Mouse (Mus musculus) olfactory bulb, adult 2 months (tissue): ENCODE data around the gene Tead2. TPM values are rescaled to one million over a fixed set of nuclear protein-coding genes. Genes with fewer than 3 reads are reported as not detected.

ENCODE experiments used
- H3K27ac ChIP-seq: fragments of 200-500 bp; 2 replicates; pipeline ENCODE4 v1.5.1; 2012; ENCODE audit warnings: low read depth, low read length; ENCODE audit not compliant: insufficient read depth
- H3K4me1 ChIP-seq: fragments of 200-500 bp; 2 replicates; pipeline ENCODE4 v1.6.1; 2012; ENCODE audit warnings: low read length; ENCODE audit not compliant: control insufficient read depth, insufficient read depth
- H3K4me3 ChIP-seq: fragments of 200-500 bp; 2 replicates; pipeline ENCODE4 v1.5.1; 2012; ENCODE audit warnings: mild to moderate bottlenecking, low read depth, low read length, moderate library complexity; ENCODE audit not compliant: insufficient read depth
- CTCF ChIP-seq: fragments of 200-500 bp; IDR thresholded peaks from 2 replicates; pipeline ENCODE4 v1.5.1; 2012; ENCODE audit warnings: low read depth, mild to moderate bottlenecking, low read length, moderate library complexity; ENCODE audit not compliant: insufficient read depth
- POLR2A ChIP-seq: fragments of 200-500 bp; IDR thresholded peaks from 2 replicates; pipeline ENCODE4 v1.6.1; 2012; ENCODE audit warnings: mild to moderate bottlenecking, low read depth, low read length, moderate library complexity; ENCODE audit not compliant: insufficient read depth
- WGBS: fragments of 180-500 bp; shearing (Covaris S2); methylation state at CpG from one replicate; pipeline ENCODE4 v1.1.7; 2018; 5-methylcytosine and 5-hydroxymethylcytosine counted together
- polyA plus RNA-seq: library from polyadenylated mRNA; stranded (reverse); fragments of >200 nt; gene quantifications from 2 replicates; pipeline ENCODE4 v1.2.4, GENCODE M21; 2012; ENCODE audit warnings: low replicate concordance; ENCODE audit not compliant: missing spikeins, insufficient read depth, insufficient read length

Tead2 gene
- polyA plus RNA-seq, 1 experiment = not detected

DNA sequence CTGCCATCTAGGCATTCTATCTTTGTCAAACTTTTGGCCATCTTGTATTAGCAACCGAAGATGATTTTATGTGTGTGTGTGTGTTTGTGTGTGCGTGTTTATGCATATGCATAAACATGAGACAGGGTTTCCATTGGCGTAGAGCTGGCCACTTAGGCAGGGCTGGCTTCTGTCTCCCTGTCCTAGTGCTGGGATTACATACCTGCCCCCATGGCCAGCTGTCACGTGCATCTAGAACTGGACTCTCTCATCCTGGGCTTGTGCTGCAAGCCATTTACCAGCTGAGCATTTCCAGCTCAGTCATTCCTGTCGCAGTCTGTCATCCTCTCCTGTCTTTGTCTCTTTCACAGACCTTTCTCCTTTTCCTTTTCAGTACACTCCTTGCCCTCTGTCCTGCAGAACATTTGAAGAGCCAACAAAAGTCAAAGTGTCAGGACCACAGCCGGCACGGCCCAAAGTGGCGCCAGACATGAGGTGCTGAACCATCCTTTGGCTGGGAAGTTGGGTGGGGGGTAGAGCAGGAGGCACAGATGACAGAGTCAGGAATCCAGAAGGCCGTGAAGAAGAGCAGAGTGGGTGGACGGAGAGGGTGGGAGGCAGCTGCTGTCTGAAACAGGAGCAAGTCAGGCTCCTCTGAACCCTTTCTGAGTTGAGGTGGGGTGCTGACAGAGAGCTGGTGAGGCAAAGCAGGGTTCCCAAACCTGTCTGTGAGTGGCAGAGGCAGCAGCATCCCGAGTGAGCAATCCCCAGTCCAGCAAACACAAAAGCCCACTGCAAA is 41.7 kb downstream of the Tead2 start:
- no peak overlapping the region for H3K27ac ChIP-seq
- H3K4me1 ChIP-seq = peaks cover 11% of the 10 kb centered on the region; the same call in 1 of the 2 replicates
- 62% methylated on average over 11 of the region's 11 CpGs for WGBS
- H3K4me3 ChIP-seq = no peak overlapping the region
- TF ChIP-seq POLR2A (no peak), CTCF (no peak)

DNA sequence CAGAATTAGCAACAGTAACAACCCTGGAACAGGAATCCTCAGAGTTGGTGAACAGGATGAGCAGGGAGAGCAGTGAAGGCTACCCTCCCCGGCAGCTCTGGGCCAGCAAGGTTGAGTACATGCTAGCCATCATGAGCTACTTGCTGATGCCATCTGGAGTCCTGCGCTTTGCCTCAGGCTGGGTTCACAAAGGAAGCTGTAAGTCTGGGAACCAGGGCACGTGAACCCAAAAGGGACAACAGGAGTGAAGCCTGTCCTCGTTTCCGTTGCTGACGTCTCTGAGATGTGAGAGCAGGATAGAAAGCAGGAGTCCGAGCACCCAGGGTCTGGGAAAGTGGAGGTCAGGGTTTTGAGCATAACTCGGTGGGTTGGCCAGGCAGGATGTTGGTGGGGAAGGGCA is 43.7 kb downstream of the Tead2 start:
- Histone ChIP-seq H3K4me1 (peaks cover 15% of the 10 kb centered on the region), H3K27ac (no peak overlapping the region), H3K4me3 (no peak overlapping the region)
- no peak for TF ChIP-seq CTCF
- TF ChIP-seq POLR2A = no peak
- WGBS = 91% methylated on average over 8 of the region's 8 CpGs

DNA sequence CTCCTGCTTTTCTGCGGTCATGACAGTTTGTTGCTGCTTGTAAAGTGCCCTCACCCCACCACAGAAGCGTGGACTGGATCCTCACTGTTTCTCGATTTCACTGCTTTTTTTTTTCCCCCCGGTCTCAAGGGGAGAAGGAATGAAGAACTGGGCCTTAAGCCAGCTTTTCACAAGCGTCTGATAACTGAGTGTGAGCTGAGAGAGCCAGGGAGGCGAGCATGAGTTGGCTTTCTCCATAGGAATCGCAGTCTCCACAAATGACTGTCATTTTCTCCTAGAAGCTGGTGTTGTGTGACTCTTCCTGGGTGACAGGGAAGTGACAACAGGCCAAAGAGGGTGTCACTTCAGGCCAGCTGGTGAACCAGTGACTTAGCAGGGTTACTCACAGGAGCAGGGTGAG is 46.7 kb downstream of the Tead2 start:
- WGBS = 45% methylated on average over 7 of the region's 7 CpGs
- peaks cover 13% of the 10 kb centered on the region for H3K4me1 ChIP-seq
- H3K27ac ChIP-seq = no peak overlapping the region
- no peak for TF ChIP-seq CTCF
- TF ChIP-seq POLR2A = no peak
- H3K4me3 ChIP-seq = no peak overlapping the region

DNA sequence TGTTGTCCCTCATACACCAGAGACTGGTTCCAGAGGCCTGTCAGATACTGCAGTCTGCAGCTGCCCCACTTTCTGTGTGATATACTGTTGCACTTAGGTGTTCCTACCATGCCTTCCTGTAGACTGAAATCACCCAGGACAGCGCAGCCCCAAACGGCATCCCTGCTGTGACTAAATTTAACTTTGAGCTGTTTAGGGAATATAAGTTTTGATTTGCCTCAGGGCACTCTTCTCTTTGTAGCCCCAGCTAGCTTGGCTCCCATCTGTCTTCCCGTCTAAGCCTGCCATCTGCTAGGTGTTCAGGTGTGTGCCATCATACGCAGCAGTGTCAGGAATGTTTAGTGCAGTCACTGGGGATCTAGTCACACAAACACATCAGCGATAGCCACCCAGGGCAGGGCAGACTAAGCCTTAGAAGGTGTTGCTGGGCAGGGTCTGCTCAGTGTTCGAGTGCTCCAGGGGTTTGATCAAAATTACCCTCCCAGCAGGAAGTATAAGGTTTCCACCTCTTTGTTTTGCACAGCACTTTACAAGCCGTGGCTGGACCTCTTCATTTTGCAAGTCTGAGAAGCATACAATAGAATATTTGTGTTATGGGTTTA is 47.6 kb downstream of the Tead2 start:
- no peak overlapping the region for H3K27ac ChIP-seq
- no peak overlapping the region for H3K4me3 ChIP-seq
- no peak for TF ChIP-seq CTCF
- no peak for TF ChIP-seq POLR2A
- peaks cover 6% of the 10 kb centered on the region for H3K4me1 ChIP-seq
- WGBS = 82% methylated on average over 7 of the region's 7 CpGs

DNA sequence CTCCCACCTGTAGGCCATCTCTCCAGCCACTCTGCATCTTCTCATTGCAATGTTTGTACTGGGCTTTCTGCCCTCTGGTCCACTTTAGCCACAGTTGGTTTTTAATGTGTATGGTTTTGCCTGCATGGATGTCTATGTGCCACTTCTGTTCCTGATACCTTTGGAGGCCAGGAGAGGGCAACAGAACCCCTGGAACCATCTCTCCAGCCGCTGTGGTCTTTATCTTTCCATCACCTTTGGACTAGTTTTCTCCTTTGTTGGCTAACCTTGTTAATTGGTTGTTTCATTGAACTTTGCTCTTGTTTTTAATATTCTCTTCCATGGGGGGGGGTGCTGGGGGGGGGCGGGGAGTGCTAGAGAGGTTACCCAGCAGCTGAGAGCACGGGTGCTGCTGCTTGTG is 48.8 kb downstream of the Tead2 start:
- WGBS = 84% methylated on average over 3 of the region's 3 CpGs
- no peak overlapping the region for H3K27ac ChIP-seq
- H3K4me3 ChIP-seq = no peak overlapping the region
- TF ChIP-seq CTCF (no peak), POLR2A (no peak)
- H3K4me1 ChIP-seq = peaks cover 6% of the 10 kb centered on the region

DNA sequence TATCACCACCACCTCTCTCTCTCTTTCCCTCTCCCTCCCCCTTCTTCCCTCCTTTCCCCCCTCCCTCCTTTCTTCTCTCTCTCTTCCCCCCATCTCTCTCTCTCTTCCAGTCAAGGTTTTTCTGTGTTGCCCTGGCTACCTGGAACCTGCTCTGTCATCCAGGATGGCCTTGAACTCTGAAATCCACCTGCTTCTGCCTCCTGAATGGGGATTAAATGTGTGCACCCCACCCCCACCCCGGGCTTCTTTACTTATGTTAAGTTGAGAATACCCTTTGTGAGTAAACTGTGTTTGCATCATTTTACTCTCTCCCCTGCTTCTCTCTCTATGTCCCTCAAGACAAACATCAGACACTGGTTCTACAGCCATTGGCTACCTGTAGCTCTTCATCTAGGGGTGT is 50.0 kb downstream of the Tead2 start:
- 86% methylated on average over 1 of the region's 1 CpGs for WGBS
- TF ChIP-seq POLR2A = no peak
- no peak for TF ChIP-seq CTCF
- no peak overlapping the region for H3K27ac ChIP-seq
- H3K4me1 ChIP-seq = peaks cover 6% of the 10 kb centered on the region
- no peak overlapping the region for H3K4me3 ChIP-seq

DNA sequence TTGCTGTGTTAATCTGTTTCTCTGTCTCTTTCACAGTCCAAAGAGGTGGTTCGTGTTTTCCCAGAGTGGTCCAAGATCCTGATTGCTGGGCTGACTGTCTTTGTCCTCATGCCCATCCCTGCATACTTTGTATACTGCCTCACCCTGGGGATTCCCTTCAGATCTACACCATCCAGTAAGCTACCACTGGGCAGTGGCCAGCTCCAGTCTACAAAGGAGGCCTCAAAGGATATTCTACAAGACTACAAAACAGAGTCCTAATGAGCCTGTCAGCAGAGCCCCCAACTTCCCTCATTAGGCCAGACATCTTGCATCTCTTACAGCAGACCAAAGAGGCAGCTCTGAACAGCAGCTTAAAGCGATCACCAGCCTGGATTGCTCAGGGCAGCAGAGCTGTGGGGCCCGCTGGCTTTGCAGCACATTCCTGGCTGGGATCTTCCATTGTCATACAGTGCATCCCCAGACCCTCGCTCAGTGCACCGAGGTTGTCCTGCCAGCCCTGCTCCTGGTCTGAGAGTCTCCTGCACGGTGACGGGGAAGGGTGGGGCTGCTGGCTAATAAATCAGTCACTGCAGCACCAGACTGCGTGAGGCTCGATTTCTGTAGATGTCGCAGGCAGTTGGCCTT is 57.3 kb downstream of the Tead2 start:
- Histone ChIP-seq H3K4me1 (peaks cover 4% of the 10 kb centered on the region), H3K27ac (no peak overlapping the region), H3K4me3 (no peak overlapping the region)
- 77% methylated on average over 10 of the region's 10 CpGs for WGBS
- TF ChIP-seq CTCF (no peak), POLR2A (no peak)

DNA sequence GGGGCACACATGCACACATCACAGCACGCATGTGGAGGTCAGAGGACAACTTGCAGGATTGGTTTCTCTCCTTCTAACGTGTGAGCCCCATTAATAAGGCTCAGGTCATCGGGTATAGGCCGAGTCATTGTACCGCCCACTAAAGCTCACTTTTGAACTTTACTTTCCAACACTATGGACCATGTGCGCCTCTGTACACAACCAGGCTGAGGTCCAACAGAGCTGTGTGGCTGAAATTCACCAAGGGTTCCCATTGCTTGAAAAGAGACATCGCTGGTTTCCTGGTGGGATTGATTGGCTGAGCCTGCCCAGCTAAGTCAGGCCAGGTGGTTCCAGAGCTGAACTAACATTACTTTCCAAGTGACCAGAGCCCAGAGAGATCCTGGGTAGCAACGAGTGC is 58.1 kb downstream of the Tead2 start:
- H3K4me1 ChIP-seq = peaks cover 4% of the 10 kb centered on the region
- 93% methylated on average over 8 of the region's 8 CpGs for WGBS

DNA sequence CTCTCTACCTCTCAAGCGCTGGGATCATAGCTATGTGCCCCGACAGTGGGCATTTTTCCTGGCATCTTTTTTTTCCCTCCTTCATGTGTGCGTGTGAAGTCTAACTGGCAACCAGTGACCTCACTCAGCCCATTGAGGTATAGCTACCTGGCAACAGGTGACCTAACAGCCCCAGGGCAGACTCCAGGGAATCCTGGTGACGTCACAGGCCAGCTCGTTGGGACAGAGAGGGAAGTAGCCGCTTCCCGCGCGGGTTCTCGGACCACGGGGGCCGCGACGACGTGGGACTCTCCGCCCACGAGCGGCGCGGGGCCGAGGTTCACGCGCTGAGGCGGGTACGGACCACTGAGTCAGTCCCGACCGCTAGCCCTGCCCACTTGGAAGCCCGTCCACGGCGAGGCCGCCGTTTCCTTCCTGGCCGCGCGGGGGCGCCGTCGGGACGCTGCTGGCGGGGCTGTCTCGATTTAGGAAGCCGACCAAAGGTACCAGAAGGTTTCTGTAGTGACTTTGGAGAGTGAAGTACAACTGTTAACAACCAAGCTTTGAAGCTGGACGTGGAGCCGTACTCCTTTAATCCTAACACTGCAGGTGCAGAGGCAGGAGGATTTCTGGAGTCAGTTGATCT is 61.7 kb downstream of the Tead2 start, which contains the start of gene Slc6a21:
Gene Slc6a21 (plus strand): TSS at position 378 of the 625 bp plus-strand sequence.
- H3K4me1 ChIP-seq = peaks cover 4% of the 10 kb centered on the region
- no peak for TF ChIP-seq POLR2A
- TF ChIP-seq CTCF = peak; percentile 78
- peak within 1 kb of the TSS; percentile 42 for H3K4me3 ChIP-seq
- H3K27ac ChIP-seq = no peak within 1 kb of the TSS
- WGBS = 10% methylated on average over 44 of the region's 44 CpGs

More for the DNA sequence above, 58.1 kb downstream of the Tead2 start:
- H3K4me3 ChIP-seq = no peak overlapping the region
- TF ChIP-seq POLR2A = no peak
- no peak for TF ChIP-seq CTCF
- H3K27ac ChIP-seq = no peak overlapping the region

Other genes starting within 250 kb of the Tead2 start
- not detected in 2 replicates for gene Cpt1c, start 240.9 kb upstream of the Tead2 start, polyA plus RNA-seq
- gene Prmt1, start 229.2 kb upstream of the Tead2 start, polyA plus RNA-seq = not detected in 2 replicates
- not detected in 2 replicates for gene Irf3, start 218.1 kb upstream of the Tead2 start, polyA plus RNA-seq
- not detected in 2 replicates for gene Bcl2l12, start 217.0 kb upstream of the Tead2 start, polyA plus RNA-seq
- gene Scaf1, start 199.4 kb upstream of the Tead2 start, polyA plus RNA-seq = not detected in 2 replicates
- gene Rras, start 197.8 kb upstream of the Tead2 start, polyA plus RNA-seq = not detected in 2 replicates
- gene Prr12, start 162.9 kb upstream of the Tead2 start, polyA plus RNA-seq = not detected in 2 replicates
- gene Nosip, start 153.3 kb upstream of the Tead2 start, polyA plus RNA-seq = not detected in 2 replicates
- not detected in 2 replicates for gene Prrg2, start 153.1 kb upstream of the Tead2 start, polyA plus RNA-seq
- not detected in 2 replicates for gene Rcn3, start 123.5 kb upstream of the Tead2 start, polyA plus RNA-seq
- not detected in 2 replicates for gene Fcgrt, start 111.9 kb upstream of the Tead2 start, polyA plus RNA-seq
- 657 TPM in 1 of 2 replicates, not detected in the other for gene Rps11, start 91.3 kb upstream of the Tead2 start, polyA plus RNA-seq
- 1,205 and 1,268 TPM in 2 replicates for gene Rpl13a, start 87.0 kb upstream of the Tead2 start, polyA plus RNA-seq
- not detected in 2 replicates for gene Gm45713, start 79.5 kb upstream of the Tead2 start, polyA plus RNA-seq
- not detected in 2 replicates for gene Flt3l, start 79.3 kb upstream of the Tead2 start, polyA plus RNA-seq
- not detected in 2 replicates for gene Pih1d1, start 61.5 kb upstream of the Tead2 start, polyA plus RNA-seq
- gene Aldh16a1, start 61.2 kb upstream of the Tead2 start, polyA plus RNA-seq = not detected in 2 replicates
- not detected in 2 replicates for gene Slc17a7, start 51.8 kb upstream of the Tead2 start, polyA plus RNA-seq
- not detected in 2 replicates for gene Gfy, start 36.2 kb upstream of the Tead2 start, polyA plus RNA-seq
- not detected in 2 replicates for gene Pth2, start 34.8 kb upstream of the Tead2 start, polyA plus RNA-seq
- not detected in 2 replicates for gene Ccdc155, start 10.9 kb upstream of the Tead2 start, polyA plus RNA-seq
- gene Dkkl1, start 3.6 kb upstream of the Tead2 start, polyA plus RNA-seq = not detected in 2 replicates
- not detected in 2 replicates for gene Cd37, start 23.4 kb downstream of the Tead2 start, polyA plus RNA-seq
- gene Slc6a16, start 25.3 kb downstream of the Tead2 start, polyA plus RNA-seq = not detected in 2 replicates
- gene Slc6a21, start 61.8 kb downstream of the Tead2 start, polyA plus RNA-seq = not detected in 2 replicates
- not detected in 2 replicates for gene Trpm4, start 118.0 kb downstream of the Tead2 start, polyA plus RNA-seq
- gene Hrc, start 119.5 kb downstream of the Tead2 start, polyA plus RNA-seq = not detected in 2 replicates
- gene Ppfia3, start 151.3 kb downstream of the Tead2 start, polyA plus RNA-seq = not detected in 2 replicates
- not detected in 2 replicates for gene Lin7b, start 154.8 kb downstream of the Tead2 start, polyA plus RNA-seq
- 1,039 and 1,720 TPM in 2 replicates for gene Snrnp70, start 180.0 kb downstream of the Tead2 start, polyA plus RNA-seq
- not detected in 2 replicates for gene Kcna7, start 189.9 kb downstream of the Tead2 start, polyA plus RNA-seq
- gene Ntf5, start 197.9 kb downstream of the Tead2 start, polyA plus RNA-seq = not detected in 2 replicates
- gene Lhb, start 205.1 kb downstream of the Tead2 start, polyA plus RNA-seq = not detected in 2 replicates
- gene Gys1, start 219.1 kb downstream of the Tead2 start, polyA plus RNA-seq = not detected in 2 replicates
- not detected in 2 replicates for gene Ruvbl2, start 222.3 kb downstream of the Tead2 start, polyA plus RNA-seq
- gene Ftl1, start 244.1 kb downstream of the Tead2 start, polyA plus RNA-seq = 553 and 835 TPM in 2 replicates